Mouse (Mus musculus) 3T3-L1 (cell line): Measurements from ENCODE around the gene Gm21083.
"Not testable (repeated sequence)": the region's sequence is repeated elsewhere in the genome, so short reads cannot be mapped to it uniquely, and the experiment has no call there.

Experiments used
- DNase-seq: peaks from one replicate; pipeline ENCODE4 v3.0.0-alpha.2; 2015; ENCODE audit warnings: low read depth, low spot score

Gm21083 gene

DNA sequence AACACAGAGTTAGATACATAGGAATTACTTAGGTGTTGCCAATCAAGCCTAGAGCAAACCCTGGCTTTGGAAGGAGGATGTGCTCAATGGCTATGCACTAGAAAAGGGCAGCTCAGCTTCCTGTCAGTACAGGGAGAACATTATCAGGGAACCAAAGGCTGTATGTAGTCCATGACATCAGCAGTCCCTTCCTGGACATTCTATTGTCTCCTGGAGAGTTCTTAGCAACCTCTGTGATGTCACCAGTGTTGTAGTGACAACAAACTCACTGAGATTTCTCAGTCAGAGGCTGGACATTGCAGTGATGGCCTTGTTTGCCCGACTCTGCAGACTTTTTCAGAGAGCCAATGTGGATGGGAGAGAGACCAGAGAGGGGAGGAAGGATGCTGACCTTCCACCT, at the start of gene Gm21083:
Gm21083 (plus strand) TSS at position 301 of the 400 bp plus-strand sequence.
- DNase-seq = not testable (repeated sequence)

DNA sequence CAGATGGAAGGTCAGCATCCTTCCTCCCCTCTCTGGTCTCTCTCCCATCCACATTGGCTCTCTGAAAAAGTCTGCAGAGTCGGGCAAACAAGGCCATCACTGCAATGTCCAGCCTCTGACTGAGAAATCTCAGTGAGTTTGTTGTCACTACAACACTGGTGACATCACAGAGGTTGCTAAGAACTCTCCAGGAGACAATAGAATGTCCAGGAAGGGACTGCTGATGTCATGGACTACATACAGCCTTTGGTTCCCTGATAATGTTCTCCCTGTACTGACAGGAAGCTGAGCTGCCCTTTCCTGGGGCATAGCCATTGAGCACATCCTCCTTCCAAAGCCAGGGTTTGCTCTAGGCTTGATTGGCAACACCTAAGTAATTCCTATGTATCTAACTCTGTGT, 48.0 kb upstream of the Gm21083 start, which contains the start of gene Gm21190:
Gm21190 (minus strand) TSS at position 101 of the 400 bp plus-strand sequence.
- not testable (repeated sequence) for DNase-seq

DNA sequence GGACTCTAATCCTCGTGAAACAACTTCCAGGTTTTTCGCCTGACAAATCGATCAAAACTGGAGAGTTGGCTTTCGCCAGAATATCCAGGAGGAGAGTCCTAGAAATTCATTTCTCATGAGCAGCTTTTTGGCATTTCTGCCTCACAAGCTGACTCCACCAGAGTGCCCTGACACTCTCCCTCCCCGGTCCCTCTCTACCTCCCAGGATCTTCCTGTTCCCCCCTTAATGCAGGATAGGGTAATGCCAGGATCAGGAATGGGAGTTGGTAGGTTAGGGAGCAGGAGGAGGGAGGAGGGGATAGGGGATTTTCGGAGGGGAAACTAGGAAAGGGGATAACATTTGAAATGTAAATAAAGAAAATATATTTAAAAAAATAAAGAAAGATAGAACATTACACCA, 28.5 kb upstream of the Gm21083 start:
- not testable (repeated sequence) for DNase-seq

DNA sequence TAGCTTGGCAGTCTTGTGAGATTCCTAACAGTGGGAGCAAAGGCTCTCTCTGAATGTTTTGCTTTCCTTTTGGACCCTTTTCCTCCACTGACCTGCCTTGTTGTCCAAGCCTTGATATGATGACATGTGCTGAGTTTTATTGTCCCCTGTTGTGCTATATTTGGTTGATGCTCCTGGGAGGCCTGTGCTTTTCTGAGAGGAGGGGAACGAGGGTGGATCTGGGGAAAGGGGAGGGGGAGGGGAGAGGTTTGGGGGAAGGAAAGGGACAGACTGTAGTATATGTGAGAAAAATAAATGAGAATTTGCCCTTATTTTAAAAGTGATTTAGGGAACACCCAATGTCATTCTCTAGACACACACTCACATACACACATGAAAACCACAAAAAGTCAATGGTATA, 28.0 kb upstream of the Gm21083 start:
- DNase-seq = not testable (repeated sequence)

DNA sequence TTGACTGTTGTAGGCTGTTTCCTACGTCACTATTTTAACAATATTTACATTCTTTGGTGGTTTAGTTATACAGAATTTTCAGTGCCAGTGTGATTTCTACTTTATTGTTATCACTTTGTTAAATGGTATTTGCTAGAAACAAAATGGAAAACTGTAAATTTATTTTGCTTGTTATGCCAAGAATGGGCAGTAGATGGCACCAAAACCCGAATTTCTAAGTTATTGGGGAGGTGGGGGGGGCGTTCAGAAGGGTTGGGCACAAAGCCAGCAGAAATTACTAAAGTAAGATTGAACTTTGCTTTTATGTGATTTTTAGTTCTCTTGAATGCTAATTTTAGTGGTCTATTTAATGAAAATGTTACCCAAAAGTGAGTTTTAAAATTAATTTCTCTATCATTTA, 27.5 kb upstream of the Gm21083 start:
- peak; percentile 39 for DNase-seq

DNA sequence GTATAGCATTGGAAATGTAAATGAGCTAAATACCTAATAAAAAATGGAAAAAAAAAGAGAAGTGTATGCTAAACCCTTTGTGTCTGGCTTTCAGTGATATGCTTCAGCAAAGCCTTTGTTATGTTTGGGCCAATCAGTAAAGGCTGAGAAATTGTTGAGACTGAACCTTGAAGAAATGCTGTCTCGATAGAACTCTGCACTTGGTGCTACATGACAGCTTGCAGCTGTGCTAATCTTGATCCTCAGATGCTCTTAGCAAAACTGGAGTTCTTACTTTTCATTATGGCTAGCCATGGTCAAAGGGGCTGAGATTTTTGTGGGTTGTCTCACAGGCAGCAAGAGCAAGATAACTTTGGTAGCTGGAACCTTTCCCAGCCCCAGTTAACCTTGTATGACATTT, 18.5 kb upstream of the Gm21083 start:
- DNase-seq = not testable (repeated sequence)

DNA sequence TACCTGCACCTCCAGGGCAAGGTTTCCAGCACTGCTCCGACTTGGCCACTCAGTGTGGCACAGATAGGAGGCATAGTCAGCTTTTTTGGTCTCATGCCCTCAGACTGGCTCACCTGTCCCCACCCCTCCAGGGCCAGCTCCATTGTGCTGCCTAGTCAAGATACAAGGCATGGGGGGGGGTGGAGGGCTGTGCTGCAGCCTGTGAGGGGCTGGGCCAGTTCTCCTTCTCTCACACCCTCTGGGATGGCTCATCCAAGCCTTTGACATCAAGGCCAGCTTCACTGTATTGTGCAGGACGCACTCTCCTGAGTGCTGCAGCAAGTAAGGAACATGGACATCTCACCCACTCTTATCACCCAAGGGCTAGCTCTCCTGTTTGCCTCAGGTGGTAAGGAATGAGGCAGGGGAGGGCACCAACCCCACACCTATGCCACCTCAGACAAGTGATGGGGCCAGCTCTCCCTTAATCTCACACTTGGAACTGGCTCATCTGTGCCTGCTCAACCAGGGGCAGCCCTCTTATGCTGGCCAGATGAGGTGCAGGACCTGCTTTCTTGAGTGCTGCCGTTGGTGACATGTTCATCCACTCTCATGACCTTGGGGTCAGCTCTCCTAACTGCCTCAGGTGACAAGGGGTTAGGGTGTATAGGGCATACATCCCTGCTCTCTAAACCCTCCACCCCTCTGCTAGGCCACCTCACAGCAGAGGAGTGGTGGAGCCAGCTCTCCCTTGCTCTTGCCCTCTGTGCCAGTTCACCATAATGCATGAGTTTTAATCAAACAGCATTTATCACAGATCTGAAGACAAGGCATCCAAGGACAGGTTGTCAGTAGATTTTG, 15.5 kb upstream of the Gm21083 start:
- not testable (repeated sequence) for DNase-seq

DNA sequence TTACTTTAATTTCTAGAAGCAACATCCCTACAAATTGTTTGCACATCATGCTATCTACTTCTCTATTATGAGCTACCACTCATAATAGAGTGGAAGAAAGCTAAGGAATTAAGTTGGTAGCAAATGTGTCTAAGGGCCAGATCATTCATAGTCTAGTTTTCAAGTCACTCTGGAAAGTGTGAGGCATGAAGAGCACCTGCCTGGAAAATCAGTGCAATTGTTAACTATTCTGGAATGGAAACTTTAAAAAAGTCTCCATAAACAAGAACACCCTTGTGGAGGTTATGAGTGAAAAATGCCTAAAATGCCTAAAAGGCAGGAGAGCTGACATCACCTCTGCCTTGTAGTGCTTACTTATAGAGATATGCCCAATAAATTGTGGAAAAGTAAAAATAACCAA, 3.4 kb upstream of the Gm21083 start:
- not testable (repeated sequence) for DNase-seq

DNA sequence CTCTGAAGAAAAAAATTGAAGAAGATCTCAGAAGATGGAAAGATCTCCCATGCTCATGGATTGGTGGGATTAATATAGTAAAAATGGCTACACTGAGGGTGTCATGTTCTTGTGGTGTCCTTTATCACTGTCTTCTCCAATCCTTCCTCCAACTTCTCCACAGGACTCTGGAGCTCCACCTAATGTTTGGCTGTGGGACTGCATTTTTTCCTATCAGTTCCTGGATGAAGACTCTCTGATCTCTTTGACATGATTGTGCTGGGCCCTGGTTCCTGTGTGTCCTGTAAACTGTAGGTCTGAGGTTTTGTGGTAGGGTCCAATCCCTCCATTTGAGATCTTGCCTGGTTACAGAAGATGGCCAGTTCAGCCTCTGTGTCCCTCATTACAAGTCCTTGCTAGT, 9.2 kb downstream of the Gm21083 start:
- peak; percentile 33 for DNase-seq

DNA sequence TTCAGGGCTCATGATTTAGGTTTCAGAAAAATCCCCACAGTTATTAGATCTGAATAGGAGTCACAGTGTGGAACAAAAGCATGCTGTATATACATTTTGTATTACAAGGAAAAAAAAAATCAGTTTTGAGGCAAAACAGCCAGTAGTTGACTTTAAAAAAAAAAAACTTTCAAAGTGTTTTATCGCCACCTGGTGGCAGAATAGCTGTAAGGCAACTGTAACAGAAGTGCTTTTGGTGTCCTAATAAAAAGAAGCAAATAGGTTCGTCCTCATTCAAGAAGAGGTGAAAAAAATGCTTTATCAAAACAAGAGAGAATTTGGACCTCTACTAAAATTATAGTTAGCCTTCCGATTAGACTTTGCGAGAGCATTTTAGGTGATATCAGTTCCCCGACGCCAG, 11.2 kb downstream of the Gm21083 start:
- DNase-seq = peak; percentile 79

DNA sequence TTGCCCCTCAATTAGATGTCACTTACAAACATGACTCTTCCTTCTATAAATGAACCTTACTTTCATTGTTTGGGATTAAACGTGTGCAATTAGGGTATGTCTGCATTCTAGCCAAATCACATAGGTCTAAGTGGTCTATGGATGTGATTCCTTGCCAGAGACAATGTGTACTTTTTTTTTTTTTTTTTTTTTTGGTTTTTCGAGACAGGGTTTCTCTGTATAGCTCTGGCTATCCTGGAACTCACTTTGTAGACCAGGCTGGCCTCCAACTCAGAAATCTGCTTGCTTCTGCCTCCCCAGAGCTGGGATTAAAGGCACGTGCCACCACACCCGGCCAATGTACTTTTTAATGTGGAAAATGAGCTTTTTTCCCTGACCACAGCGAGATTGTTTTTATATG, 13.5 kb downstream of the Gm21083 start:
- DNase-seq = not testable (repeated sequence)

DNA sequence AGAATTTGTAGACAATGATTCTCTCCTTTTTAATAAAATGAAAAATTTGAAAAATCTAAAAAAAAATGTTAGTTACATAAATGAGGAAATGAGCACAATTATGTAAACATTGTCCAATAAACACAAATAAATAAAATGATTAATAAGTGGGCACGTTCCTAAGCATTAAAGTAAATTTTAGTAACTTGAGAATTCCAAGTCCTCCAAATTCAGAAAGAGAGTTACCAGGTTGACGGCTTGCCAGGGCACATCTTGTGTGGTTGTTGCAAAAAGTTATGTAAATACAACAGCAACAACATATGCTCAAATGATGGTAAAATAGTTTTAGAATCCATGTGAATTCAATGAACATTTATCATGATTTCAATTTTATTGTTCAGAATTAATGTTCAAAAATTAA, 14.4 kb downstream of the Gm21083 start:
- not testable (repeated sequence) for DNase-seq

DNA sequence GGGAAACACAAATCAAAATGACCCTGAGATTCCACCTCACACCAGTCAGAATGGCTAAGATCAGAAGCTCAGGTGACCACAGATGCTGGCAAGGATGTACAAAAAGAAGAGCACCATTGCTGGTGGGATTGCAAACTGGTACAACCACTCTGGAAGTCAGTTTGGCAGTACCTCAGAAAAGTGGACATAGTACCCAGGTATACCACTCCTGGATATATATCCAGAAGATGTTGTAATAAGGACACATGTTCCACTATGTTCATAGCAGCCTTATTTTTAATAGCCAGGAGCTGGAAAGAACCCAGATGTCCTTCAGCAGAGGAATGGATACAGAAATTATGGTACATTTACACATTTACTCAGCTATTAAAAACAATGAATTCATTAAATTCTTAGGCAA, 21.7 kb downstream of the Gm21083 start:
- not testable (repeated sequence) for DNase-seq

DNA sequence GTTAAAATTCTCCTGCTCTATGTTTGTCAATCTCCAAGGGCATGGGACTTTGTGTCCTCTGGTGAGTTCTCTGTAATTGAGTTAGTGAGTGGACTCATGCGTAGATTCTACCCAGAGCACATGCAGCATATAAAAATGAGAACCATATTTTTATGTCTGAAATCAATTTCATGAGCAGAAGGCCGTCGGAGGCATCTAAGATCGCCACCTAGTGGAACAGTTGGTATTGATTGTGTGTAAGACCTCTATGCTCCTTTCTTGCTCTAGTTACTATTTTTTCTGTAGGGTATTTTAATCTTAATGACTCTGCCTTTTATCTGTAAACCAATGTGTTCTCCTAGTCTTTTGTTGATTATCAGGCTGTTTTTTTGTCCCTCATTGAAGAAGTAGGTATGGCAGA, 23.2 kb downstream of the Gm21083 start:
- peak; percentile 47 for DNase-seq

DNA sequence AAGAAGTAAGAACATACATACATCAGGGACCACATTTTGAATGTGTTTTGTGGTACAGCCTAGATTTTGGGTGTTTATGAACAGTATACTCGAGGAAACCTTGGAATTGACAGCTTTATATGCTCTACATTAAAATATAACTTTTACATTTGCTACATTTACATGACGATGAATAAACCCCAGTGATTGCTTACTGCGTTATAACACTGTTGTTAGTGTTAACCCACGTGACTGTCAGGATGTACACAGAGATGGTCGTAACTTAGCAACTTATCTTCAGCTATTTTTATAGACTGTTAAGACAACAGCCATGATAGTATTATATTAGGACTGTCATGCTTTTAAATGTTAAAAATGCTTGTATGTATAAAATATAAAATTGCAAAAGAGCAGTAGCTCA, 24.3 kb downstream of the Gm21083 start:
- not testable (repeated sequence) for DNase-seq

DNA sequence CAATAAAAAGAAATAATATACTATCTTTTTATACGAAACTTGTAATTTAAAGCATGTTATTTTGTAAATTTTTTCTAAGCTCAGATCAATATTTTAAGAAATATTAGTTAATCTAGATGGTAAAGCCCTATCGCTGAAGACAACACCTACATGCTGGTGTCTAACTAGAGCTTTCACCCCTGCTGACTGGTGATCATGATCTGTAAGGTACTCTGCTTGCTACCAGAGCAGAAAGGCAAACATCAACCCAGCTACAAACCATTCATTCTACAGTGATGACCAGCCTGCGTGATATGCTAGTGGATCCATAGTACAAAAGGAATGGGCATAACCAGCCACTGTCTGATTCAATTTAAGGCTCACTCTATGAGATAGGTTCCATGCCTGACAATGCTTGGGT, 24.8 kb downstream of the Gm21083 start:
- not testable (repeated sequence) for DNase-seq

DNA sequence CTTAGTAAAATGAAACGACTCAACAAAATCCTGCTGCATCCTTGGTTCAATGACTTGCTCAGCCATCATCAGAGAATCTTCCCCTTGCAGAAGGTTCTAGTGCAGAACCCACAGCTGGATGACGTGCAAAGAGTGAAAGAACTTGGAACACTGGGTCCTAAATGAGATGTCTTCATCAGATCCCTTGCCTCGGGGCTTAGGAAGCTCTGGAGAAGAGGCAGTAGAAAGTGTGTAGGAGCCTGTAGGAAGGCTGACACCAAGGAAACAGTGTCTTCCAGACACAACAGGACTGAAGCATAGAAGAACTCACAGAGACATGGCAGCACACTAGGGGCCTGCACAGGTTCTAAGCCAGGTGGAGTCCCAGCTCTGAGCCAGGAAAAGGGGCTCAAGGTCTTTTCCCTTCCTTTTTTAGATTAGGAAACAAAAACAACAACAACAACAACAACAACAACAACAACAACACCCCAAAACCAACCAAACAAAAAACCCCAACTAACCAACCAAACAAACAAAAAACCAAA, 25.4 kb downstream of the Gm21083 start:
- not testable (repeated sequence) for DNase-seq

DNA sequence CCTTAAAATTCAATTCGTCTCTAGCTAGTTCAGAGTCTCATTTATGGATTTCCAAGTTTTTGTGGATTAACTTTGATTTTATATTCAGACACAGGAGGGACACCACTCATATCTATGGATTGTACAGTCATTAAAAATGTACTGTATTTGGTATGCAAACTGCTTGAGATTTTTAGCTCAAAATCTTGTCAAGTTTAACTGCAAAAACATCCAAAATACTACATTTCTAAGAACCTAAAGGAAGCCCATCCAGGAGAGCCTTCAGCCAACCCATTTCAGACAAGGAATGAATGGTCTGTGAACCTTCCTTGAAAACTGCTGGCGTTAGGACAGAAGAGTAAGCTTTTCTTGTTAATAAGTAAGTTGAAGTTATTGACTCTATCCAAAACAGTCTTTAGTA, 25.9 kb downstream of the Gm21083 start:
- DNase-seq = not testable (repeated sequence)

DNA sequence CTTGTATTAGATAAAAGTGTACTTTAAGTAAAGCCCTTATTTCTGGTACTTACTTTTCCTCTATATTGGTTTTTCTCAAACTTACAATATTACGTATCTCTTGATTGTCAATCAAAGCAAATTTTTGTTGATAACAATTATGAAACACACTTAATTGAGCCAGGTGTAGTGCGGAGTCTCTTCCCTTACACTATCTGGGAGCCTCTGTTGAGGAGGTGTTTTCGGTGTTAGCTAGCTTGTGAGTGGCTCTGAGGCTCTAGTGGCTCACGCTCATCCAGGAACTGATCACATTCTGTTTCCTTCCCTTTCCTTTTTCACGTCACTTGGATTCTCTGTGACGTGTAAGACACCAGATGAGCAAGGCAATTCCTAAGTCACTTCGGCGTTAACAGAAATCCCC, 26.5 kb downstream of the Gm21083 start:
- DNase-seq = not testable (repeated sequence)

DNA sequence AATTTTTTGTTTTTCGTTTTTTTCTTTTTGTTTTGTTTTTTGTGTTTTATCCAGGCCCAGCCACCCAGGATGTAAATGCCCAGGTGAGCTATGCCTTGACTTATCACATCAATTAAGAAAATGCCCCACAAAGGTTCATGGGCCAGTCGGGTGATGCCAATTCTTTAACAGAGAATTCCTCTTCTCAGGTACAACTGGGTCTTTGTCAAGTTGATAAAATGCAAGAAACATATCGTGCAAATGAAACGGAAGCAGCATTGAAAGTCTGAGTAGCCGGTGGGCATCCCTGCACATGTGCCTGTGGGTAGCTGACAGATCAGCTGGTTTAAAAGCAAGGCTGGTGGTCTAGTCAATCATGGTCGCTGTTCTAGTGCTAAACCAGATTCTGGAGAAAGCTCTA, 29.5 kb downstream of the Gm21083 start:
- not testable (repeated sequence) for DNase-seq

DNA sequence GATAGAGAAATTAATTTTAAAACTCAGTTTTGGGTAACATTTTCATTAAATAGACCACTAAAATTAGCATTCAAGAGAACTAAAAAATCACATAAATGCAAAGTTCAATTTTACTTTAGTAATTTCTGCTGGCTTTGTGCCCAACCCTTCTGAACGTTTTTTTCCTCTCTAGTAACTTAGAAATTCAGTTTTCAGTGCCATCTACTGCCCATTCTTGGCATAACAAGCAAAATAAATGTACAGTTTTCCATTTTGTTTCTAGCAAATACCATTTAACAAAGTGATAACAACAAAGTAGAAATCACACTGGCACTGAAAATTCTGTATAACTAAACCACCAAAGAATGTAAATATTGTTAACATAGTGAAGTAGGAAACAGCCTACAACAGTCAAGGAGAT, 33.6 kb downstream of the Gm21083 start:
- peak; percentile 71 for DNase-seq

DNA sequence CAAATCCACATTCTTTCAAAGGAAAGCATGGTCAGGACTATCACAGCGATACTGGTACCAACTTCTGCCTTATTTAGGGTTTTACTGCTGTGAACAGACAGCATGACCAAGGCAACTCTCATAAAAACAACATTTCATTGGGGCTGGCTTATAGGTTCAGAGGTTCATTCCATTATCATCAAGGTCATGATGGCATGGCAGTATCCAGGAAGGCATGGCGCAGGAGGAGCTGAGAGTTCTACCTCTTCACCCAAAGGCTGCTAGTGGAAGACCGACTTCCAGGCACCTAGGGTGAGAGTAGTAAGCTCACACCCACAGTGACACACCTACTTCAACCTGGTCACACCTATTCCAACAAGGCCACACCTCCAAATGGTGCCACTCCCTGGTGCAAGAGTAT, 39.1 kb downstream of the Gm21083 start:
- not testable (repeated sequence) for DNase-seq

DNA sequence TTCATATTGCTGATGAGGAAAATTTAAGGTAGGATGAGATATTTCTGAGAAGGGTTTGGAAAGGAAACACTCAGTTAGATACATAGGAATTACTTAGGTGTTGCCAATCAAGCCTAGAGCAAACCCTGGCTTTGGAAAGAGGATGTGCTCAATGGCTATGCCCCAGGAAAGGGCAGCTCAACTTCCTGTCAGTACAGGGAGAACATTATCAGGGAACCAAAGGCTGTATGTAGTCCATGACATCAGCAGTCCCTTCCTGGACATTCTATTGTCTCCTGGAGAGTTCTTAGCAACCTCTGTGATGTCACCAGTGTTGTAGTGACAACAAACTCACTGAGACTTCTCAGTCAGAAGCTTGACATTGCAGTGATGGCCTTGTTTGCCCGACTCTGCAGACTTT, 41.6 kb downstream of the Gm21083 start, which contains the start of gene Speer4d:
Speer4d (plus strand) TSS at position 301 of the 400 bp plus-strand sequence.
- DNase-seq = not testable (repeated sequence)
